7 mouse cellular contexts compared by ENCODE assay signal in the genomic region with DNA sequence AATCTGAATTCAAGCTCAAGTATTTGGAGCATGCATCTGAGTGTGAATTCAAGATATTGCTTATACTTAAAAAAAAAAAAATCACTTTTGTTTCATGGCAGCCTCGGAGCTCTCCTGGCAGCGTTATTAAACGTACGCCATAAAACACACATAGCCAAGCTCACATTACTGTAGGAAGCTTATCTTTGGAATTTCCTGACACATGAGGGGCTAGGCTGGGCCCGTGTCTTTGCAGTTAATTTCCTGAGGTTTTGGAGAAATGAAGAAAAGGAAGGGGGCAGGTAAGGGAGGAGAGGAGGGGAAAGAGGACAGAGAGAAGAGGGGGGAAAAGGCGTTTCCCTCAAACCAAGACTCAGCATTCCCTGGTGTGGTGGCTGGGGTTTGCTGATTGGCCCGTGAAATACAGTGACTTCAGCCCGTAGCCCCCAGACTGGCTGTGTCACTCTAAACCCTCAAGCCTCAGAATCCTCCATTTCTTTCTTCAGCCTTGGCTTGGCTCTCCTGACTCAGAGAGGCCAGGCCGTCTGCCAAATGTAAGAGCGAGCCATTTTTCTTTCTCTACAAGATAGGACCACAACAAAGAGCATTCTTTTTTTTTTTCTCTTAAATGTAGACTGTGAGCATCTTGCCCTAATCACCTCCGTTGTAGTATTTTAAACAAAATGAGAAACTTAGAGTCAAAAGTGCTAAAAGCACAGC. TPM values are rescaled to one million over a fixed set of nuclear protein-coding genes. Genes with fewer than 3 reads are reported as not detected.
DNase-seq lines count a peak whose midpoint lies in the region; ATAC-seq and TF ChIP-seq lines count a peak whose summit lies in the region.

No protein-coding gene starts in this region.

- H3K9me3 ChIP-seq in heart, embryonic 11.5 days (replicated peaks; ENCODE audit: control insufficient read depth, low read length) = peaks cover 2% of the 10 kb centered on the region; the same call in 1 of the 2 replicates
- no peaks in the 10 kb centered on the region for H3K9me3 ChIP-seq in limb, embryonic 10.5 days (replicated peaks)

- WGBS in lung, adult 2 months = 26% methylated on average over 11 of the region's 11 CpGs
- WGBS in heart, embryonic 11.5 days (ENCODE audit: insufficient replicate concordance) = 35% methylated on average over 11 of the region's 11 CpGs
- WGBS in limb, embryonic 10.5 days = 65% methylated on average over 11 of the region's 11 CpGs

- peaks cover 3% of the 10 kb centered on the region for H3K4me1 ChIP-seq in lung, adult 2 months (ENCODE audit: control insufficient read depth, insufficient read depth, low read length)
- peaks cover 13% of the 10 kb centered on the region for H3K4me1 ChIP-seq in heart, embryonic 11.5 days (ENCODE audit: control insufficient read depth, insufficient read depth, low read length)
- peaks cover 25% of the 10 kb centered on the region for H3K4me1 ChIP-seq in limb, embryonic 10.5 days

- no peaks in the 10 kb centered on the region for H3K27me3 ChIP-seq in heart, embryonic 11.5 days (ENCODE audit: control insufficient read depth, insufficient read depth, low read length)
- no peaks in the 10 kb centered on the region for H3K27me3 ChIP-seq in limb, embryonic 10.5 days (ENCODE audit: low read depth, poor library complexity, severe bottlenecking)

- 0 out of 2 replicates have a peak, but pooled peaks have one; percentile 25 for ATAC-seq in heart, embryonic 11.5 days (replicated peaks; ENCODE audit: insufficient number of reproducible peaks, low FRiP score, low TSS enrichment)

- peak overlapping the region; percentile 35 for H3K4me2 ChIP-seq in heart, embryonic 11.5 days

- TF ChIP-seq CTCF in lung, adult 2 months (IDR thresholded peaks at IDR 0.05; ENCODE audit: insufficient read depth, low read length) = no peak

- H3K27ac ChIP-seq in heart, embryonic 11.5 days (ENCODE audit: low read depth, low read length) = peak overlapping the region; percentile 87
- peak overlapping the region; percentile 76; the same call in 1 of the 2 replicates for H3K27ac ChIP-seq in limb, embryonic 10.5 days

- peak; percentile 63 for DNase-seq in lung, postnatal 10 days
- DNase-seq in lung, adult 2 months = no peak
- DNase-seq in cerebellum, postnatal 14 days = peak; percentile 66 to 73
- no peak for DNase-seq in limb, embryonic 10.5 days (ENCODE audit: low spot score)
- peak; percentile 33 for DNase-seq in testis, postnatal 14 days (ENCODE audit: low spot score)
- DNase-seq in frontal cortex, postnatal 36 days (ENCODE audit: low spot score in 2 of 2) = no peak

- no peak for TF ChIP-seq POLR2A in lung, adult 2 months (IDR thresholded peaks at IDR 0.05; ENCODE audit: borderline replicate concordance, extremely low read depth, low read depth, low read length)

- H3K4me3 ChIP-seq in lung, adult 2 months (replicated peaks; ENCODE audit: extremely low read depth, low read depth, low read length) = no peak overlapping the region
- H3K4me3 ChIP-seq in heart, embryonic 11.5 days (ENCODE audit: low read depth, low read length) = no peak overlapping the region
- H3K4me3 ChIP-seq in limb, embryonic 10.5 days = no peak overlapping the region

- H3K36me3 ChIP-seq in heart, embryonic 11.5 days (ENCODE audit: control insufficient read depth, insufficient read depth, low read length) = peaks cover 11% of the 10 kb centered on the region
- peaks cover 52% of the 10 kb centered on the region for H3K36me3 ChIP-seq in limb, embryonic 10.5 days

- H3K9ac ChIP-seq in heart, embryonic 11.5 days (ENCODE audit: low read depth, low read length) = 0 out of 2 replicates have a peak overlapping the region, but pooled peaks have one; percentile 0

RNA-seq across cellular contexts. Expression of a gene that starts 42.5 kb away (rescaled TPM):
- 21.3 and 22.9 TPM in 2 replicates for polyA plus RNA-seq in lung, adult 2 months (2012; rRNA removed)
- polyA plus RNA-seq in heart, embryonic 11.5 days (2014; fragmentation: Nextera tagmentation; extraction: Ambion mirVana) = 21.5 and 24.8 TPM in 2 replicates
- 33.9 and 40.7 TPM in 2 replicates for polyA plus RNA-seq in limb, embryonic 10.5 days (2016; fragmentation: Nextera tagmentation; extraction: Ambion mirVana)

RNA-seq across cellular contexts. Expression of a gene that starts 58.5 kb away (rescaled TPM):
- polyA plus RNA-seq in lung, adult 2 months (2012; rRNA removed) = 10.9 and 11.5 TPM in 2 replicates
- polyA plus RNA-seq in heart, embryonic 11.5 days (2014; fragmentation: Nextera tagmentation; extraction: Ambion mirVana) = 14.9 and 18.6 TPM in 2 replicates
- 17.3 and 25.6 TPM in 2 replicates for polyA plus RNA-seq in limb, embryonic 10.5 days (2016; fragmentation: Nextera tagmentation; extraction: Ambion mirVana)

Comparison
In these comparisons a context has a peak if more than half of its experiments do, and no peak if none do; other contexts are left out.
1. DNase-seq: peak in lung, postnatal 10 days (single experiment), cerebellum, postnatal 14 days (2 of 2) and testis, postnatal 14 days (single experiment); none in lung, adult 2 months (single experiment), limb, embryonic 10.5 days (single experiment) and frontal cortex, postnatal 36 days (0 of 2).